Mouse (Mus musculus) ES-E14 (cell line): ENCODE results near the gene Wdr5. TPM values are rescaled to one million over a fixed set of nuclear protein-coding genes. Genes with fewer than 3 reads are reported as not detected.

ENCODE experiments used
- DNase-seq: peaks from one replicate; pipeline ENCODE4 v3.0.0-alpha.2; 2013; ENCODE audit warnings: low read depth, low spot score
- H3K27ac ChIP-seq: 2 replicates; pipeline ENCODE4 v1.5.1; 2012; ENCODE audit warnings: low read depth, mild to moderate bottlenecking, low read length, moderate library complexity, mixed read lengths; ENCODE audit not compliant: poor library complexity, insufficient read depth, severe bottlenecking
- H3K36me3 ChIP-seq: 2 replicates; pipeline ENCODE4 v1.6.1; 2012; ENCODE audit warnings: mild to moderate bottlenecking, low read length, moderate library complexity, mixed read lengths; ENCODE audit not compliant: control insufficient read depth, poor library complexity, insufficient read depth, severe bottlenecking
- H3K4me1 ChIP-seq, 2 experiments: fragments of 150-350 bp in 1 of 2; sonication (generic) in 1 of 2; 2 replicates each; pipeline ENCODE4 v1.6.1; 2012; ENCODE audit warnings: low read length in 2 of 2, mild to moderate bottlenecking in 1 of 2, mixed read lengths in 1 of 2; ENCODE audit not compliant: control insufficient read depth in 2 of 2, insufficient read depth in 2 of 2, poor library complexity in 1 of 2
- H3K4me3 ChIP-seq, 2 experiments: fragments of 150-350 bp in 1 of 2; sonication (generic) in 1 of 2; 2 replicates each; pipeline ENCODE4 v1.5.1; 2012; ENCODE audit warnings: low read length in 2 of 2, low read depth in 1 of 2, mild to moderate bottlenecking in 1 of 2, mixed read lengths in 1 of 2; ENCODE audit not compliant: insufficient read depth in 1 of 2, poor library complexity in 1 of 2, severe bottlenecking in 1 of 2
- H3K9ac ChIP-seq: 2 replicates; pipeline ENCODE4 v1.6.1; 2012; ENCODE audit warnings: low read depth, mild to moderate bottlenecking, low read length, mixed read lengths; ENCODE audit not compliant: poor library complexity, insufficient read depth, severe bottlenecking
- H3K9me3 ChIP-seq: fragments of 150-350 bp; sonication (generic); 2 replicates; pipeline ENCODE4 v1.6.1; 2012; ENCODE audit warnings: low read depth, mild to moderate bottlenecking, low read length; ENCODE audit not compliant: control insufficient read depth, insufficient read depth
- CHD2 ChIP-seq: IDR thresholded peaks from 2 replicates; pipeline ENCODE4 v1.6.1; 2014; ENCODE audit warnings: mild to moderate bottlenecking, low read depth, low read length, inconsistent platforms
- HCFC1 ChIP-seq: IDR thresholded peaks from 2 replicates; pipeline ENCODE4 v1.6.1; 2012; ENCODE audit warnings: low read length, inconsistent platforms, borderline replicate concordance; ENCODE audit not compliant: insufficient read depth
- MAFK ChIP-seq: IDR thresholded peaks from 2 replicates; pipeline ENCODE4 v1.6.1; 2014; ENCODE audit warnings: mild to moderate bottlenecking, low read depth, low read length, inconsistent platforms; ENCODE audit not compliant: insufficient read depth
- ZC3H11A ChIP-seq: IDR thresholded peaks from 2 replicates; pipeline ENCODE4 v1.6.1; 2012; ENCODE audit warnings: low read depth, mild to moderate bottlenecking, inconsistent platforms, low read length, borderline replicate concordance
- ZNF384 ChIP-seq: IDR thresholded peaks from 2 replicates; pipeline ENCODE4 v1.6.1; 2012; ENCODE audit warnings: low read depth, low read length, inconsistent platforms
- in situ Hi-C, 2 experiments: fragments of 600-800 bp; cut with MboI; formaldehyde crosslinking; loops; one replicate each; pipeline ENCODE4 v1.15.1; 2025; ENCODE audit warnings: low sequenced_read_pairs in 2 of 2, inconsistent platforms in 1 of 2; ENCODE audit not compliant: unreplicated experiment in 2 of 2
- total RNA-seq: library from RNA; depleted of rRNA; stranded (reverse); fragments of 300-350 nt; gene quantifications from 2 replicates; pipeline ENCODE4 v1.2.3, GENCODE M21; 2012

The Wdr5 gene
- total RNA-seq, 1 experiment: 106 TPM

- Histone ChIP-seq H3K27ac (no peak overlapping the region), H3K4me3 (no peak overlapping the region), H3K9ac (no peak overlapping the region), H3K9me3 (no peaks in the 10 kb centered on the region), H3K4me1 (peaks cover 0 to 4% of the 10 kb centered on the region in 2 experiments; a peak in 1 of 4 replicates), H3K36me3 (no peaks in the 10 kb centered on the region; the same call in 1 of the 2 replicates)
- DNase-seq: no peak
- in situ Hi-C loops: no loop called here
- TF ChIP-seq HCFC1 (no peak), CHD2 (no peak), ZNF384 (no peak), ZC3H11A (no peak), MAFK (no peak)
These were observed 33.9 kb downstream of the Wdr5 start for GRCm38 (mm10) chr2:27548664-27549369.

- Histone ChIP-seq H3K9me3 (no peaks in the 10 kb centered on the region), H3K36me3 (no peaks in the 10 kb centered on the region; the same call in 1 of the 2 replicates), H3K27ac (no peak overlapping the region), H3K4me1 (peaks cover 0 to 2% of the 10 kb centered on the region in 2 experiments; a peak in 1 of 4 replicates), H3K9ac (no peak overlapping the region), H3K4me3 (no peak overlapping the region)
- DNase-seq: peak; percentile 72
- in situ Hi-C loops: loop anchor here (5.0 kb wide), 2 partner anchors 200 to 205 kb away; no protein-coding TSS in a partner anchor
- TF ChIP-seq CHD2 (no peak), MAFK (no peak), ZC3H11A (peak; percentile 100), HCFC1 (no peak), ZNF384 (no peak)
These were observed 37.8 kb downstream of the Wdr5 start for GRCm38 (mm10) chr2:27552620-27553287.

GRCm38 (mm10) chr2:27554308-27554707, 39.4 kb downstream of the Wdr5 start:
- DNase-seq: no peak
- in situ Hi-C loops: loop anchor here (5.0 kb wide), 2 partner anchors 198 to 203 kb away; no protein-coding TSS in a partner anchor
- H3K9me3 ChIP-seq: no peaks in the 10 kb centered on the region
- peaks cover 0 to 2% of the 10 kb centered on the region in 2 experiments; a peak in 1 of 4 replicates for H3K4me1 ChIP-seq
- H3K4me3 ChIP-seq: no peak overlapping the region
- no peak overlapping the region for H3K27ac ChIP-seq
- no peak overlapping the region for H3K9ac ChIP-seq
- TF ChIP-seq HCFC1 (no peak), CHD2 (no peak), ZC3H11A (no peak), ZNF384 (no peak), MAFK (no peak)
- no peaks in the 10 kb centered on the region for H3K36me3 ChIP-seq

DNA sequence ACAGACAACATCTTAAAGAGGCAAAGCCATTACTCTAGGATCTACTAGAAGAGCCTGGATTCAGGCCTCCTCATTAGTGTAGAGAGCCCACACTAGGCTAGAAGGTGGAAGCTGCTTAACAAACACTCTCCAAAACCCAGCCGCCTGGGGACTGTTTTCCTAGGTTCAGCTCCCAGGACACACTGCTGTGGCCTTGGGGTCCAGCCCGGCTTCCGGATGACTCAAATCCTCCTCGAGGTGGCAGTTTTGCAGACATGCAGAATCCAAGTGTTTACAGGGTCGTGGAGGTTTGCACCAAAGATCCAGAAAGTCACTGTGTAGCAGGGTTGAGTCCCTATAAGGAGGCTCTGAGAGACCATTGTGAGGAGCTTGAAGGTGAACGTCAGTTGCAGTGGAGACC, 42.0 kb downstream of the Wdr5 start:
- Histone ChIP-seq H3K27ac (no peak overlapping the region), H3K36me3 (no peaks in the 10 kb centered on the region), H3K9ac (no peak overlapping the region), H3K4me1 (peaks cover 0 to 2% of the 10 kb centered on the region in 2 experiments; a peak in 1 of 4 replicates), H3K4me3 (no peak overlapping the region), H3K9me3 (no peaks in the 10 kb centered on the region)
- in situ Hi-C loops: no loop called here
- no peak for DNase-seq
- no peak for TF ChIP-seq ZNF384
- TF ChIP-seq CHD2: no peak
- no peak for TF ChIP-seq MAFK
- no peak for TF ChIP-seq ZC3H11A
